Mouse (Mus musculus) layer of hippocampus, postnatal 14 days (tissue): ENCODE results near the gene Spata48. TPM values are rescaled to one million over a fixed set of nuclear protein-coding genes. Genes with fewer than 3 reads are reported as not detected.

Source experiments
- DNase-seq, 2 experiments: peaks; one replicate each; pipeline ENCODE4 v3.0.0; 2021 to 2022; ENCODE audit warnings: low spot score in 2 of 2, mixed read lengths in 1 of 2
- total RNA-seq, 2 experiments: library from RNA; stranded (reverse); gene quantifications; 2 replicates each; pipeline ENCODE4 v1.2.3; 2021

The Spata48 gene
- total RNA-seq, 2 experiments from 2014 or later = 1.6 to 3.3 TPM

DNA sequence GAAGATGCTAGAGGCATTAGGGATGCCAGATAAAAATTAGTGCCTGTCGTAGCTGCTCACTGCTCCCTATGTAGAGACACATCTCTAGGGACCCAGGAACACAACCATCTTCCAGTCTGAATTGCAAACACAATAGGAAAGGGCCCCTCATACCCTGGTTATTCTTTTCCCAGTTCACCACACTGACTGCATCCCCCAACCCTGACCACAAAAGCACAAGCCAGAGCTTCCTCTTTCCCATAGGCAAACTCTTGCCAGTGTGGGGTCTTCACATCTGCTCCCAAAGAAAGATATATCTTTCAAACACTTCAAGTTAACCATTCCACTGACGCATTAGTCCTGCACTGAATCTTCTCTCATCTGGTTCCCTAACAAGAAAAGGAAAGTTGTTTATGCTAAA, 68.2 kb downstream of the Spata48 start:
- DNase-seq = no peak

DNA sequence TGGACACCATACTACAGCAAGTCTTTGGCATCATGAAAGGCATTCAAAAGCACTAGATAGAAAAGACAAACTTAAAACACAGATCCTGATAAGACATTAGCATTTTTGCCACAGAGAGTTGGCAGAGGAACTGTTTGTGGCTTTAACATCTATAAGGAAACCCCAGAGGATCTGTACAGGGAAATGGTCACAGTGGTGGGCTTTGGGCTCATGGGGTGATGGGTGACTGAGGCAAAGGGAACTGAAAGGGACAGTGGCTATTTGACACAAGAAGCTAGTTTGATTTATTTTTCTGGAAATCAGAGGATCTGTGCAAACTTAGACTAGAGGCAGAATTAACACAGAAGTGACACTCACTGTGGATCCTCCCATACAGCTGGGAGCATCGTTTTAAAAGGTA, 74.4 kb downstream of the Spata48 start:
- no peak for DNase-seq

GRCm38 (mm10) chr11:11545948-11546347, 84.1 kb downstream of the Spata48 start:
- no peak for DNase-seq

GRCm38 (mm10) chr11:11546903-11547511, 85.1 kb downstream of the Spata48 start:
- no peak for DNase-seq

GRCm38 (mm10) chr11:11547597-11548240, 85.8 kb downstream of the Spata48 start:
- DNase-seq = no peak

DNA sequence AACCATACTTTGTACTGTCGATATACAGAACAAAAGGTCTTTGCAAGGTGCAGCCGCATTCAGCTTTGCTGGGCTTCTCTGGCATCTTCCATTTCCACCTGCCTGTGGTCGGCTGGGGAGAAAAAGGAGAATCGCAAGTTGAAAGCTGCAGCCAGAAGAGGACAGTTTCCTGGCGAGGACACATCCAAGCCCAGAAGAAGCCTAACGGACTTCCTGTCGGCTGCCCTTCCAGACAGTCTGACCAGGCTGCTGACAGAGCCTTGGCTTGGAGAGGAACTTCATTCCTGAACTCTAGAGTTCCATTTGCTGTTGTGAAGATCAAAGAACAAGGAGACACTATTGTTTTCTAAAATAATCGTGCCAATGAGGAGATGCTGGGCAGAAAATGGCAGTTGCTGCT, 93.7 kb downstream of the Spata48 start:
- DNase-seq = no peak

GRCm38 (mm10) chr11:11556186-11556585, 94.3 kb downstream of the Spata48 start:
- DNase-seq = no peak

DNA sequence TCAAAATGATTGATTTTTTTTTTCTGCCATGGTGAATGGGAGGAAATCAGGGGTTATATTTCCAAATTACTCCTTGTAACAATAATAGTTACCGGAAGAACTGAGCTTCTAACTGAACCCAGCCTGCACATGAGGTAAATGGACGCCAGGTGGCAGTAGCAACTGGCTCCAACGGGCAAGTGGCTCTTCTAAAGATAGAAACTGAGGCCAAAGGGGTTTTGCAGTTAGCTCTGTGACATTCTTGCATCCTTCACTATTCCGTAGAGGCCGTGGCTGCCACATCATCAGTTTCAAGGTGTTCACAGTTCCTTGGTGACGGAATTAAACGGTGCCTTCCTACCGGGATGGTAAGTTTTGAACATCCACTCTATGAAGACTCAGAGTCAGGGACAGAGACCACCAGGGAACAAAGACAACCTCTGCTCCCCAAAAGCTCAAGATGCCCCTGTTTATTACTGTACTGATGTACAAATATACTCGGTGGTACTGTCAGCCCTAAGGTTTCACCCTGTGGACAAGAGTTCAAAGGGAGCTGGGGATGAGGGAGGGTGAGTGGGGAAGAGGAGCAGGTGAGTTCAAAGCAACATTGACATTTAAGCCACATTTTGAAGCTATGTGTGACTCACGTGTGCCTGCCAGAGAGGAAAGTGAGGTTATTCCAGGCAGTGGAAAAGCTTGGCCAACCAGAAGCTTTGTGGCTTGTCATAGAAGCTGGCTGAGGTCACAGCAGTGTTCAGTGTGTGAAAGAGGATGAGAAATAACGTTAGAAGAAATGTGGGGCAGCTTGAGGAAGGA, 95.5 kb downstream of the Spata48 start:
- peak in 1 of 2 experiments; percentile 48 for DNase-seq

GRCm38 (mm10) chr11:11558662-11559061, 96.8 kb downstream of the Spata48 start:
- no peak for DNase-seq

DNA sequence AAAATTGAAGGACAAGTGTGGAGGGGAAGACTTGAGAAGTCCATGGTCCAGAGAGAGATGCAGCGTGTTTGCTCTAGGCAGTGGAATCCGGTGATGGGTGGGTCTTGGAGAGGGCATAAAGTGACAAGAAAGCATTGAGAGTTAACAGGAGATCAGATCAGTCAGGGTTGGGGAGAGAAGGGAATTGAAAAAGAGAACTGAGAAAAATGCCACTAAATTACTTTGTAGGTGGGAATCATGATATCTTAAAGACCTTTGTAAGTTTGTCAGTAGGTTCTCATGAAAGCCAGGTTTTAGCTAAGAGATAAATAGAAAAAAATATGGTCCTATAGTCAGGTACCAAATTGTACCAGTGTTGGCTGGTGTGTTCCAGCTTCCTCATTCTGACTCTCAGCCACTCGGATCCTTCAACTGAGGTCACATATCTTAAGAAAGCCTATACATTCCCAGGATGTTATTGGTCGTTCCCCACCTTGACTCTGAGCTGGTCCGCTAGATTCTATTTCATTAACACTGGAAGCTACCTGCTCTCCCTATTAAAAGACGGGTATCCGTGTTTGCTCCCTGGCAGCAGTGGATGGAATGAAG, 97.3 kb downstream of the Spata48 start:
- DNase-seq = no peak

DNA sequence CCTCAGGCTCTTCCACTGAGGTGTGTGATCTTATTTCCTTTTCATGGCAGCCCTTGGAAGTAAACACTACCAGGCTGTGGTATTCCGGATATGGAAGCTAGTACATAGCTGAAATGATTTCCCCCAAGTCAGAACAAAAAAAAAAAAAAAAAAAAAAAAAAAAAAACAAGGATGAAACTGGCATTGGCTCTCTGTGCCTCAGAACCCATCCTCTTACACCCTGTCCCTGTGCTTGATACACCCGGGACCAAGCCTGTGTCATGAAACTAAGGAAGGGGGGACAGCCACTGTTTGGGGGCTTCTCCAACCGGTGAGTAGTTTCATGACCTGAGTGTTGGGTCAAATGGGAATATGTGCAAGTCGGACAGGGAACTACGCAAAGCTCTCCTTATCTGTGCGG, 99.2 kb downstream of the Spata48 start:
- no peak for DNase-seq

DNA sequence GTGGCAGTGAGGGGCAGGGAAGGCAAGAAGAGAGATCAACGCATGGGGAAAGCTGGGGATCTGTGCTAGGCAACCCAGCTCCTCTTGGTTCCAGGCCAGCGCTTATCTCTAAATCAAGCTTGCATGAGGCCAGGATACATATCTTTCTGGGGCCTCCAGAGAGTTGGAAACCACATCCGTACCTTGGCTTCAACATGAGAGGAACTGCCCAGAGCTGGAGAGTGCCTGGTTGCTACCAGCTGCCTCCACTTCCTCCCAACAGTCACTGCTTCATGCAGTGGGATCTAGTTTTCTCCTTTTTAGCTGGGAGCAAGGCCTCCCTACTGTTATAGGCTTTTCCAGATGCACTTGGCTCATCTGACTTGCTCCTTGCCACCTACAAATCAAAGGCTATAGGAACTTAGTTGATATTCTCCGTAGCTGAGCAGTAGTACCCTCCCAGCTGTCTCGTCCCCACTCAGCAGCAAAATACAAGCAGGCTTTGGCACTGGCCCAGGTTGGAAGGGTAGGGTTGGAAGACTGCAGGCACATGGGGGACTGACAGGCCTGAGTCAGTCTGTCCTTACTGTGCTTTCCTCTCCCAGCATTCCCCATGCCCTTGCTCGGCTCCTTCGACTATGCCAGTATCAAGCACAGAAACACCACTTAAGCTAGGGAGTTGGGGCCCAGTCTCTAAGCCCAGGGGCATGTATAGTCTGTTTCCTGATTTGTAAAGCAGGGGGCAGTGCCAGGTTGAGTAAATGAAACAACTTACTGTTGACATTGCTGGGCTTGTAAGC, 102.6 kb downstream of the Spata48 start:
- peak in 1 of 2 experiments; percentile 22 for DNase-seq

Other genes starting within 250 kb of the Spata48 start
- 1 to 10 TPM in 1 of 2 experiments, under 1 TPM in 1; 0.88 to 1.1 TPM for gene Zpbp, start 314 bp downstream of the Spata48 start, total RNA-seq
- not detected for gene 4930512M02Rik, start 165.7 kb downstream of the Spata48 start, total RNA-seq
- gene Ikzf1, start 222.9 kb downstream of the Spata48 start, total RNA-seq = 1 to 10 TPM; 3.2 to 3.9 TPM